Mouse (Mus musculus) G1E (cell line): ENCODE measurements around the gene Card14.

ENCODE experiments used
- CTCF ChIP-seq: IDR thresholded peaks from 2 replicates; pipeline ENCODE4 v1.5.1; 2012; ENCODE audit warnings: low read depth, low read length, inconsistent platforms, mixed read lengths
- GATA1 ChIP-seq: IDR thresholded peaks from 2 replicates; pipeline ENCODE4 v1.6.1; 2012; ENCODE audit warnings: borderline replicate concordance, low read length, inconsistent platforms, mixed read lengths
- GATA2 ChIP-seq: IDR thresholded peaks from 2 replicates; pipeline ENCODE4 v1.6.1; 2012; ENCODE audit warnings: low read depth, low read length, inconsistent platforms, borderline replicate concordance
- POLR2AphosphoS5 ChIP-seq: IDR thresholded peaks from 2 replicates; pipeline ENCODE4 v1.6.1; 2012; ENCODE audit warnings: low read depth, low read length, inconsistent platforms; ENCODE audit not compliant: insufficient replicate concordance
- TAL1 ChIP-seq: conservative IDR thresholded peaks from 2 replicates; pipeline ENCODE4 v1.6.1; 2012; ENCODE audit warnings: low read depth, low read length, inconsistent platforms, mixed read lengths

DNA sequence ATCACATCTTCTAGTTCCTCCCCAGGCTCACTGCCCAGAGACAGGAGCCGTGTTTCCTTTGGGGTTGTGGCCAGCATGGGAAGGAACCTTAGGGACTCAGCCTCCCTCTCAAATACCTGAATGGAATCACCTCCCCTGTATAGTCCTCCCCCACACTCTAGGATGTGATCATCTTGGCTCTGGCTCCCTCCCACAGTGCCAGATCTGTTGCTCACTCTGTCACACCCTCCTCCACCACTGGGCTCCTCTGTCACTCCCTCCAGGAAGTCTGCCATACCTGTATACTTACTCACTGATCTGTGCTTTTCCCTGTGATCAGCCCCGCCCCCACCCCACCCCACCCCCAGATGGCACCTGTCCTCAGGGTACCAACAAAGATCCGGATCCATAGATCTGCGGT is 23.0 kb downstream of the Card14 start:
- TF ChIP-seq CTCF, result no peak
- TF ChIP-seq TAL1, result no peak
- TF ChIP-seq POLR2AphosphoS5, result no peak
- TF ChIP-seq GATA1, result no peak
- no peak for TF ChIP-seq GATA2
